Mouse (Mus musculus) MEL-GATA-1-ER (cell line): ENCODE data around the gene Tex14.
"Not testable (repeated sequence)": the region's sequence is repeated elsewhere in the genome, so short reads cannot be mapped to it uniquely, and the experiment has no call there.

Experiments
- DNase-seq: peaks from one replicate; pipeline ENCODE4 v3.0.0-alpha.2; 2012; ENCODE audit warnings: low read depth; ENCODE audit errors: extremely low read depth

Tex14 gene

DNA sequence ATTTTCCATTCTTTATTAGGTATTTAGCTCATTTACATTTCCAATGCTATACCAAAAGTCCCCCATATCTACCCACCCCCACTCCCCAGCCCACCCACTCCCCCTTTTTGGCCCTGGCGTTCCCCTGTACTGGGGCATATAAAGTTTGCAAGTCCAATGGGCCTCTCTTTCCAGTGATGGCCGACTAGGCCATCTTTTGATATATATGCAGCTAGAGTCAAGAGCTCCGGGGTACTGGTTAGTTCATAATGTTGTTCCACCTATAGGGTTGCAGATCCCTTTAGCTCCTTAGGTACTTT, 66.8 kb downstream of the Tex14 start:
- DNase-seq = not testable (repeated sequence)

- peak; percentile 51 for DNase-seq
Measured at GRCm38 (mm10) chr11:87472058-87472457, 67.2 kb downstream of the Tex14 start.

DNA sequence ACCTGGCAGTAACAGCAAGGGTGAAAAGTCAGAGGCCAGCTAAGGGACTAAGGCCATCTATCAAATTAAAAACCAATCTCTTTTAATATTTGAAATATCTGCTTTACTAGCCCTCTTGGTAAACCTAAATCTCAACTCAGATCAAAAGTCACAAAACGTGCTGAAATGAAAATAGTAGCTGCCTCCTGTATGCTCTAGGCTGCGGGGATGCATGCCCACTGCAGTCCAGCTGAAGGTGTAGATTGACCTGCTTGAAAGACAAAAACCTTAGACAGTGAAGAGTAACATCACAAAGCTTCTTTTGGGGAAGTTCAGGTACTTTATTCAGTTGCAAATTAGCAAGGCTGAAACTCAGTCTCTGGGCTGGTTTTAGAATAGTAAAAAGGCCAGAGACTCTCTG, 74.3 kb downstream of the Tex14 start:
- DNase-seq = not testable (repeated sequence)

GRCm38 (mm10) chr11:87483796-87484326, 79.0 kb downstream of the Tex14 start:
- DNase-seq = no peak

- DNase-seq = no peak
Measured at GRCm38 (mm10) chr11:87488948-87489347, 84.1 kb downstream of the Tex14 start.

DNA sequence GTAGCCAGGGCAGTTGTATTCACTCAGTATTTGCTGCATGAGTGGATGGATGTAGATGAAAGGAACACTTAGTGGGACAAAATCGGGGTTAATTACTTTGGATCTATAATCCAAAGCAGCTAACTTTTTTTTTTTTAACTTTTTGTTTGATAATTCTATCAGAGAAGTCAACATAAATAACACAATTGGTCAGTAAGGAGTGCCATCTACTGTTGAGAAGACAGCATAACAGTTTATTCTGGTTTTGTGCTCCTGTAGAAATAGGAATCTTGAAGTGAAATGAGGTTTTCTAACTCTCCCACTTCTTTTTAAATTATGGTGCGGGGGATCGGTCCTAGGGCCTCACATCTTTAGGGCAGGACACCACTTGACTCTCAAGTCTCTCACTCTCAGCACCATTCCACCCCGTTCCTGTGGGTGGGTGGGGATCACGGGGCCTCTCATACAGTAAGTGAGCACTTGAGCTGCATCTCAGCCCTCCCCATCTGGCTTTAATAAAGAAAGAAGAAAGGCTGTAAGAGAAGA, 99.9 kb downstream of the Tex14 start:
- DNase-seq = no peak

DNA sequence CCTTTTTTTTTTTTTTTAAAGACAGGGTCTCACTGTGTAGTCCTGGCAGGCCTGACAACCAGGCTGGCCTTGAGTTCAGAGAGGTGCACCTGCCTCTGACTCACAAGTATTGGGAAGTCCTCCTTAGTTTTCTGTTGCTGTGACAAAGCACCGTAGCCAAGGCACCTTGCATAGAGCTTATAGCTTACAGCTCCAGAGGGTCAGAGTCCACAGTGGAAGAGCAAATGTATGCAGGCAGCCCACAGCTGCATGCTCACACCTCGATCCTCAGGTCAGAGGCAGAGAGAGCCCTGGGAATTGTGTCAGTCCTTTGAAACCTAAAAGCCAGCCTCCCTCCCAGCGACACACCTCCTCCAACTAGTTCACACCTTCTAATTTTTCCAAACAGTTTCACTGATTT, 101.6 kb downstream of the Tex14 start:
- DNase-seq = no peak

- no peak for DNase-seq
Measured at GRCm38 (mm10) chr11:87507043-87507442, 102.2 kb downstream of the Tex14 start.

- peak; percentile 65 for DNase-seq
Measured at GRCm38 (mm10) chr11:87519260-87519659, 114.4 kb downstream of the Tex14 start.

- no peak for DNase-seq
Measured at GRCm38 (mm10) chr11:87523466-87523865, 118.6 kb downstream of the Tex14 start.

- DNase-seq = no peak
Measured at GRCm38 (mm10) chr11:87523967-87524366, 119.1 kb downstream of the Tex14 start.

- DNase-seq = no peak
Measured at GRCm38 (mm10) chr11:87524780-87525179, 119.9 kb downstream of the Tex14 start.

- peak; percentile 64 for DNase-seq
Measured at GRCm38 (mm10) chr11:87527364-87527763, 122.5 kb downstream of the Tex14 start.

DNA sequence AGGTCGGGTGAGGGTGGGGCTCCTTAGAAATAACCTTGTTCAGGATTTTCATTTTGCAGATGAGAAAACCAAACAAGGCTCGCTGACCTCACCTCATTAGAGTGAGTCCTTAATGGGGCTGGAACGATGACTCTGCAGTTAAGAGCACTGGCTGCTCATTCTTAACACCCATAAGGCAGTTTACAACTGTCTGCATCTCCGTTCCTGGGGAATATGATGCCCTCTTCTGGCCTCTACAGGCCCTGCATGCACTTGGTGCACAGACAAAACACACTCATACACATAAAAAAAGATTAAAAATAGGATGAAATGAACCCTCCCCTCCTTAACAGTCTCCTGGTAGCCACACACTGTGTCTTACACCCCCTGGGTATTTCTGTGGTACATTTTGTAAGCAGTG, 123.1 kb downstream of the Tex14 start:
- peak; percentile 61 for DNase-seq

DNA sequence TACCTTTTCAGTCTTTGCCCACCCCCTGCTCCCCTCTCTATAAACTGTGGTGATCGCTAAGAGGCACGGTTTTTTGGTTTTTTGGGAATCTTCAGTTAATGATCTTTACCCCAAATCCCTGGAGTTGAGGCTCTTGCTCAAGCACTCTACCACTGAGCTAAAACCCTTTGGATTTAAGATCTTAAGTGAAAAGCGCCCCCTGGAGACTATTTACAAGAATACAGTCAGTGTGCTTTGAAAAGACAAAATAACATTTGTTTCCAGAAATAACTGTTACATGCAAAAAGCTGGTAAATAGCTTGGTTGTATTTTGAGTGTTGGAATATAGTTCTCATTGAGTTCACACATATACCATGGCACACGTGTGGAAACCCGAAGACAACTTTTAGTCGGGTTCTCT, 126.8 kb downstream of the Tex14 start:
- no peak for DNase-seq

DNA sequence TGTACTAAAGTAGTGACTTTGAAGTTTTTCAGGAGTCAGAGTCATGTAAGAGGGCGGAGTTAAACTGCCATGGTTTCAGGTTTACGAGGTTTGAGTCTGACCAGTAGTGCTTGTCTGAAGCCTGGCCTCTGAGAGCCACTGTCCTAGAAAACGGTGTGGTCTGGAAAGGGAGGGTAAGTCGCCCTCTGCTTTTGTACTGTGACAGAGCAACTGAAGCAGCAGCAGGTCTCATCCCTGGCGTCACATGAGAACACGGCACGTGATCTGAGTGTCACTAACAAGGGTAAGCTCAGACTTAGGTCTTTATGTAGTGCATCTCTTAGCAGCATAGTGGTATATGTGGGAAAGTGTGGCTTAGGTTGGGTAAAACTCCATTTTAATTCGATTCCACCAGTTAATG, 137.4 kb downstream of the Tex14 start:
- no peak for DNase-seq

DNA sequence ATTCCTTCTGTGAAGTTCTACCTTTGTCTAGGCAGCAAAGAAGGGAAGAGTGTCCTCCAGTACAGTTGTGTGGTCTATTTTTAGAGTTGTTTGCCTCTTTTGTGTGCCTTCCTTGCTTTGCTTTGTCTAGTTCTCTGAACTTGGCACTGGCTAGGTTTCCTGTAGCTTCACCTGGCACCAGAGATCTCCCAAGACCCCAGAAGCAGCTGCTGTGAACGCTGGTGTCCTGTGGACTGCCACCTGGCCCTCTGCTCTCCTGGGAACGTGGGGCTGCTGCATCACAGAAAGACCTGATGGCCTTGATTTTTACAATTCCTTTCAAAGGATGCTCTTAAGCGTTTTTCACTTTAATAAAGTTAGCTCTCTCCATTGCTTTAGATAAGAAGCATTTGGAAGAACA, 138.0 kb downstream of the Tex14 start:
- no peak for DNase-seq

DNA sequence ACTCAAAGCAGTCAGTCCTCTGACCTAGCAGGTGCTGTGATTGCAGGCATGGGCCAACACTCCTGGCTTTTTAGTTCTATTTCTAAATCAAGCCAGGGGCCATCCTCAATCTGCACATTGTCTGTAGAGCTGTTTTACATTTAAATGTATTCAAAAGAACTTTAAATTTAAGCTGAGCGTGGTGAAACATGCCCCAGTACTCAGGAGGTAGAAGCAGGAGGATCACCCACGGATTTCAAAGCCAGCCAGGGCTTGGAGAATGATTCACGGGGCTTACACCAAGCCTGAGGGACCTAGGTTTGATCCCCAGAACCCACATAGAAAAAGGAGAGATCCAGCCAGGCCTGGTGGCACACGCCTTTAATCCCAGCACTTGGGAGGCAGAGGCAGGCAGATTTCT, 148.5 kb downstream of the Tex14 start:
- no peak for DNase-seq

DNA sequence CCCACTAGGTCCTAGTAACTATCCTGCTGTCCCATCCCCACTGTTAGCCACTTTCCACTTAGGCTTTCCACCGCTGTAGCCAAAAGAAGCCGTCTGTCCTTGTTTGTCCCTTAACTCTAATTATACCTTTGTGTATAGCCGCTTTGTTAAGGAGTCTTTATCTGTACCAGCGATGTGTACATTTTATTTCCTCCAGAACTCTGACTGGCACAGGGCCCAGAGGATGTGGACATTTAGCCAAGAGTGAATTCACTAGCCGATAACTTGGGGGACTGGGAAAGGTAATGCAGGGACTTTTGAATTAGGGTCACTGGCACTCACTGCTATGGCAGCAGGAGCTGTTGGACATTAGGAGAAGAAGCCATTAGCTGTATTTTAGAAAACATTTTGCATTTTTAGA, 149.5 kb downstream of the Tex14 start:
- DNase-seq = no peak

GRCm38 (mm10) chr11:87555106-87555703, 150.3 kb downstream of the Tex14 start:
- no peak for DNase-seq

DNA sequence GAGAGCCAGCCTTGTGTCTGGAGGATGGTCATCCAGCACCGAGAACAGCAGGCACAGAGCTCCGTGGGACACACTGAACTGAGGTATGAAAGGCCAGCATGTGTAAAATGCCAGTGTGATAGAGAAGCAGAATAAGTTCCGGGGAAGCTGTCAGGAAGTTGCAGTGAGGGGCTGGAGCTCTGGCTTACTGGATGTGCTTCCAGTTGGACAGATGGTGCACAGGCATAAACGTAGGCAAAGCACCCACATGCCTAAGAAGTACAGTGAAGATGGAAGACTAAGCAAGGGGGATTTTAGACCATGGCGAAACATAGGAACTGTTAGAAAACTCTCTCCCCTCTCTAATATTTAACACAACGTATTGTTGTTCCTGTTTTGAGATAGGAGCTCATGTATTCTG, 156.3 kb downstream of the Tex14 start:
- no peak for DNase-seq

GRCm38 (mm10) chr11:87566501-87566900, 161.6 kb downstream of the Tex14 start, which contains the start of gene Gm11492:
Gm11492 (plus strand) TSS chr11:87566653.
- DNase-seq = no peak

- DNase-seq = no peak
Measured at GRCm38 (mm10) chr11:87568255-87568953, 163.5 kb downstream of the Tex14 start, which contains the start of gene Sept4. Sept4 (plus strand) TSS chr11:87568903.
